Mouse (Mus musculus): ENCODE measurements around the gene Stx18.

GRCm38 (mm10) chr5:38153636-38154035 lies 115.1 kb downstream of the Stx18 start:
- TF ChIP-seq CTCF (IDR thresholded peaks at IDR 0.05; ENCODE audit: control insufficient read depth, insufficient read depth, insufficient replicate concordance, low read depth, low read length) (no peak), POLR2A (IDR thresholded peaks at IDR 0.05; ENCODE audit: control insufficient read depth, low read depth, low read length) (no peak)

Data from testis, adult 2 months (tissue).